Mouse (Mus musculus) liver, adult 2 months (tissue): ENCODE results near the gene Sycp3.

Experiments used
- CTCF ChIP-seq: fragments of 200-500 bp; IDR thresholded peaks from 2 replicates; pipeline ENCODE4 v1.5.1; 2011; ENCODE audit warnings: low read depth, low read length, control low read depth
- POLR2A ChIP-seq: fragments of 200-500 bp; IDR thresholded peaks from 2 replicates; pipeline ENCODE4 v1.6.1; 2011; ENCODE audit warnings: low read length, control low read depth; ENCODE audit not compliant: insufficient read depth; ENCODE audit errors: extremely low read depth

DNA sequence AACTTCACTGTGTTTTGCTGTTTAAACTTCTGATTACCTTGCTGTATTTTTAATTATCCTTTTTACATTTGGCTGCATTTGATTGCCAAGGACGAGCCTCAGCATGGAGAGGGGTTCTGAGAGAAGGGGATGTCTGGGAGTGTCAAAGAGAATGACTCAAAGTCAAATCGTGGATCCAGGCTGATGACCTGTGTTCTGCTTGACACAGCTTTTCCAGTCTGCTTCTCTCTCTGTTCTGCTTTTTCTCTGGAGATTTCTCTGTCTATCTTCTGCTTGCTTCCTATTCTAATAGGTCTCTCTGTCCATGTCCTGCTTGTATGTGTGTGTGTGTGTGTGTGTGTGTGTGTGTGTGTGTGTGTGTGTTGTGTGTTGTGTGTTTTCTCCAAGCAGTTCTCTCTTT lies 49.6 kb upstream of the Sycp3 start:
- TF ChIP-seq POLR2A (no peak), CTCF (no peak)
